22 mouse cellular contexts compared by ENCODE assay signal in the genomic region with DNA sequence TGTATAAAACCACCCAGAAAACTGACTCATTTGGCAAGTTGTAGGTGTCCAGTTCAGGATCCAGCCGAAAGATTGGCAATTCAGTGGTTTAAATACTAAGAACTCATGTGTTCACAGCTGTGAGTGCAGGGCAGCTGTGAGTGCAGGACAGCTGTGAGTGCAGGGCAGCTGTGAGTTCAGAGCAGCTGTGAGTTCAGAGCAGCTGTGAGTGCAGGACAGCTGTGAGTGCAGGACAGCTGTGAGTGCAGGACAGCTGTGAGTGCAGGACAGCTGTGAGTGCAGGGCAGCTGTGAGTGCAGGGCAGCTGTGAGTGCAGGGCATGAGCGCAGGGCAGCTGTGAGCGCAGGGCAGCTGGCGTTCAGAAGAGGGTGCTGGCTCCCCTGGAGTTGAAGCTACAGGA. TPM values are rescaled to one million over a fixed set of nuclear protein-coding genes. Genes with fewer than 3 reads are reported as not detected.
DNase-seq lines count a peak whose midpoint lies in the region; ATAC-seq and TF ChIP-seq lines count a peak whose summit lies in the region.
"Had no signal": no experiment of that assay in that cellular context is flagged by ENCODE, and none has a peak within 500 bp of the region (broad histone marks: within the 10 kb centered on the region; RNA-seq: fewer than 3 reads in every experiment).

No protein-coding gene starts in this region.

- H3K4me3 ChIP-seq in liver, embryonic 16.5 days (ENCODE audit: low read depth, low read length): no peak overlapping the region
- no peak overlapping the region for H3K4me3 ChIP-seq in liver, embryonic 12.5 days
- H3K4me3 ChIP-seq in C2C12 (ENCODE audit: insufficient read depth, poor library complexity, severe bottlenecking): no peak overlapping the region
- no peak overlapping the region for H3K4me3 ChIP-seq in MEL (ENCODE audit: control insufficient read depth in 1 of 2, insufficient read depth in 1 of 2, low read depth in 2 of 2, low read length in 2 of 2)
- no peak overlapping the region for H3K4me3 ChIP-seq in small intestine, adult 2 months (ENCODE audit: low read depth, low read length)
- H3K4me3 ChIP-seq: embryonic facial prominence, embryonic 12.5 days; forebrain, embryonic 12.5 days; heart, embryonic 15.5 days; hindbrain, embryonic 13.5 days had no signal

- peaks cover 4% of the 10 kb centered on the region for H3K79me3 ChIP-seq in C2C12 (ENCODE audit: low read depth)

- H3K4me2 ChIP-seq in liver, embryonic 16.5 days (ENCODE audit: low read depth, low read length): no peak overlapping the region
- H3K4me2 ChIP-seq in liver, embryonic 12.5 days: no peak overlapping the region
- H3K4me2 ChIP-seq: embryonic facial prominence, embryonic 12.5 days; forebrain, embryonic 12.5 days; heart, embryonic 11.5 days; heart, embryonic 15.5 days; hindbrain, embryonic 13.5 days had no signal

- no peak for TF ChIP-seq EP300 in MEL (IDR thresholded peaks at IDR 0.05; ENCODE audit: low read depth in 1 of 2, low read length in 2 of 2)

- no peak for ATAC-seq in liver, embryonic 16.5 days (ENCODE audit: low read depth)
- no peak for ATAC-seq in liver, embryonic 12.5 days
- no peak for ATAC-seq in erythroblast, adult 5-6 weeks (replicated peaks; ENCODE audit: low FRiP score, poor library complexity, severe bottlenecking)
- ATAC-seq: forebrain, embryonic 16.5 days; hindbrain, postnatal 0 days had no signal

- no peak for DNase-seq in MEL (ENCODE audit: low read depth, low spot score)
- DNase-seq in cerebellum, adult 9-10 months: no peak
- DNase-seq: adrenal gland, adult 2 months; adrenal gland, postnatal 36 days; B cell, adult 2 months; cerebellum, adult 2 months; cerebellum, postnatal 14 days; embryo, embryonic 11 days; gastrocnemius, postnatal 10 days; heart, postnatal 14 days had no signal

- H3K9ac ChIP-seq in liver, embryonic 16.5 days (ENCODE audit: low read depth, low read length): no peak overlapping the region
- no peak overlapping the region for H3K9ac ChIP-seq in liver, embryonic 12.5 days
- H3K9ac ChIP-seq in MEL (ENCODE audit: control insufficient read depth, low read depth, low read length, poor library complexity, severe bottlenecking): no peak overlapping the region
- H3K9ac ChIP-seq: embryonic facial prominence, embryonic 12.5 days; forebrain, embryonic 12.5 days; heart, embryonic 15.5 days; hindbrain, embryonic 13.5 days had no signal

- H3K9me3 ChIP-seq in liver, embryonic 16.5 days (replicated peaks; ENCODE audit: control insufficient read depth, low read length): no peaks in the 10 kb centered on the region
- no peaks in the 10 kb centered on the region for H3K9me3 ChIP-seq in liver, embryonic 12.5 days (replicated peaks)
- H3K9me3 ChIP-seq in MEL (replicated peaks; ENCODE audit: insufficient read depth, low read length): no peaks in the 10 kb centered on the region
- H3K9me3 ChIP-seq: embryonic facial prominence, embryonic 12.5 days; forebrain, embryonic 12.5 days; heart, embryonic 15.5 days; hindbrain, embryonic 13.5 days had no signal

- 89% methylated on average over 4 of the region's 4 CpGs for whole genome bisulfite sequencing in liver, embryonic 16.5 days (ENCODE audit: insufficient replicate concordance)
- WGBS in liver, embryonic 12.5 days (ENCODE audit: insufficient replicate concordance): 91% methylated on average over 4 of the region's 4 CpGs
- 79% methylated on average over 4 of the region's 4 CpGs for WGBS in small intestine, adult 2 months

- peaks cover 7% of the 10 kb centered on the region for H3K4me1 ChIP-seq in liver, embryonic 16.5 days (ENCODE audit: control insufficient read depth, low read depth, low read length)
- H3K4me1 ChIP-seq in liver, embryonic 12.5 days: peaks cover 28% of the 10 kb centered on the region
- no peaks in the 10 kb centered on the region for H3K4me1 ChIP-seq in MEL (ENCODE audit: control insufficient read depth in 1 of 2, insufficient read depth in 2 of 2, low read length in 2 of 2)
- peaks cover 24% of the 10 kb centered on the region for H3K4me1 ChIP-seq in small intestine, adult 2 months (ENCODE audit: control insufficient read depth, insufficient read depth, insufficient read length, low read length)
- H3K4me1 ChIP-seq: embryonic facial prominence, embryonic 12.5 days; forebrain, embryonic 12.5 days had no signal

- H3K36me3 ChIP-seq in liver, embryonic 16.5 days (ENCODE audit: control insufficient read depth, insufficient read depth): peaks cover 43% of the 10 kb centered on the region
- H3K36me3 ChIP-seq in liver, embryonic 12.5 days: peaks cover 100% of the 10 kb centered on the region
- H3K36me3 ChIP-seq in C2C12 (ENCODE audit: control insufficient read depth, insufficient read depth) (peaks cover 89% of the 10 kb centered on the region), MEL (ENCODE audit: control insufficient read depth in 1 of 2, insufficient read depth in 2 of 2, low read length in 2 of 2) (peaks cover 5 to 30% of the 10 kb centered on the region in 2 experiments; a peak in 3 of 4 replicates)
- H3K36me3 ChIP-seq in small intestine, adult 2 months (ENCODE audit: control insufficient read depth, insufficient read depth, low read length): peaks cover 52% of the 10 kb centered on the region

- peaks cover 19% of the 10 kb centered on the region for H3K79me2 ChIP-seq in C2C12 (ENCODE audit: control insufficient read depth, insufficient read depth)
- peaks cover 34% of the 10 kb centered on the region for H3K79me2 ChIP-seq in MEL (ENCODE audit: control insufficient read depth, insufficient read depth, low read length, poor library complexity)

- no peak overlapping the region for H3ac ChIP-seq in C2C12 (ENCODE audit: control insufficient read depth, insufficient read length, low read depth)

- no peak; a peak in 1 of 4 replicates for TF ChIP-seq POLR2A in MEL (IDR thresholded peaks at IDR 0.05; ENCODE audit: control insufficient read depth in 1 of 2, insufficient read depth in 1 of 2, low read depth in 1 of 2, low read length in 2 of 2, poor library complexity in 1 of 2)
- no peak for TF ChIP-seq POLR2A in small intestine, adult 2 months (IDR thresholded peaks at IDR 0.05; ENCODE audit: low read depth, low read length)

- H3K27ac ChIP-seq in liver, embryonic 16.5 days (ENCODE audit: low read length): peak overlapping the region; percentile 43; the same call in 1 of the 2 replicates
- no peak overlapping the region for H3K27ac ChIP-seq in liver, embryonic 12.5 days
- H3K27ac ChIP-seq in MEL (ENCODE audit: control insufficient read depth, low read depth, low read length): no peak overlapping the region
- 0 out of 2 replicates have a peak overlapping the region, but pooled peaks have one; percentile 23 for H3K27ac ChIP-seq in small intestine, adult 2 months (ENCODE audit: insufficient read depth, low read depth, low read length)
- H3K27ac ChIP-seq: embryonic facial prominence, embryonic 12.5 days; forebrain, embryonic 12.5 days; heart, embryonic 15.5 days; hindbrain, embryonic 13.5 days; hindbrain, postnatal 0 days had no signal

- TF ChIP-seq RAD21 in MEL (IDR thresholded peaks at IDR 0.05; ENCODE audit: low read depth, low read length): no peak

- TF ChIP-seq CTCF in C2C12 (IDR thresholded peaks at IDR 0.05; ENCODE audit: control insufficient read depth, insufficient read depth, insufficient read length): no peak
- TF ChIP-seq CTCF in MEL (IDR thresholded peaks at IDR 0.05 in 2 of 3, conservative IDR thresholded peaks at IDR 0.05 in 1 of 3; ENCODE audit: control insufficient read depth in 1 of 3, insufficient read depth in 1 of 3, low read depth in 2 of 3, low read length in 3 of 3, poor library complexity in 1 of 3, severe bottlenecking in 1 of 3): no peak
- no peak for TF ChIP-seq CTCF in small intestine, adult 2 months (IDR thresholded peaks at IDR 0.05; ENCODE audit: extremely low read depth, insufficient read length, insufficient replicate concordance, low read depth, low read length)

- no peaks in the 10 kb centered on the region for H3K27me3 ChIP-seq in liver, embryonic 16.5 days (ENCODE audit: control insufficient read depth, insufficient read depth, low read depth, low read length)
- no peaks in the 10 kb centered on the region for H3K27me3 ChIP-seq in liver, embryonic 12.5 days (replicated peaks)
- H3K27me3 ChIP-seq in C2C12 (ENCODE audit: control insufficient read depth, insufficient read depth, insufficient read length) (no peaks in the 10 kb centered on the region), MEL (ENCODE audit: control insufficient read depth in 1 of 2, insufficient read depth in 2 of 2, low read length in 2 of 2) (no peaks in the 10 kb centered on the region)
- no peaks in the 10 kb centered on the region for H3K27me3 ChIP-seq in small intestine, adult 2 months (ENCODE audit: control insufficient read depth, insufficient read depth, low read length)
- H3K27me3 ChIP-seq: embryonic facial prominence, embryonic 12.5 days; forebrain, embryonic 12.5 days; heart, embryonic 15.5 days; hindbrain, embryonic 13.5 days had no signal

TF ChIP-seq in C2C12, 6 proteins besides CTCF, POLR2A, EP300 and RAD21:
- TF ChIP-seq MYOG (IDR thresholded peaks at IDR 0.05; ENCODE audit: control insufficient read depth, extremely low read depth, insufficient read length) (no peak), FOSL1 (IDR thresholded peaks at IDR 0.05; ENCODE audit: insufficient read depth, low read length, poor library complexity, severe bottlenecking) (no peak), MYOD1 (IDR thresholded peaks at IDR 0.05; ENCODE audit: control insufficient read depth, insufficient read length, low read depth) (peak; percentile 92), MAX (IDR thresholded peaks at IDR 0.05) (no peak)

TF ChIP-seq in MEL, 35 proteins besides CTCF, POLR2A, EP300 and RAD21 (continues in another document):
- no peak for TF ChIP-seq RCOR1 (IDR thresholded peaks at IDR 0.05; ENCODE audit: low read depth, low read length)
- TF ChIP-seq MYC (IDR thresholded peaks at IDR 0.05; ENCODE audit: low read depth, low read length): no peak
- TF ChIP-seq TCF12 (IDR thresholded peaks at IDR 0.05; ENCODE audit: low read depth, low read length): no peak
- TF ChIP-seq ZNF384 (IDR thresholded peaks at IDR 0.05; ENCODE audit: low read depth, low read length): no peak
- no peak for TF ChIP-seq POLR2AphosphoS5 (IDR thresholded peaks at IDR 0.05; ENCODE audit: borderline replicate concordance, low read depth, low read length)
- peak; percentile 17; the same call in 1 of the 2 replicates for TF ChIP-seq POLR2AphosphoS2 (IDR thresholded peaks at IDR 0.05; ENCODE audit: low read length)
- TF ChIP-seq BHLHE40 (IDR thresholded peaks at IDR 0.05; ENCODE audit: borderline replicate concordance, low read depth, low read length): no peak

RNA-seq across cellular contexts. Expression of gene Jade1, which starts 39.5 kb away (rescaled TPM):
- polyA plus RNA-seq in liver, embryonic 16.5 days (2015; fragmentation: Nextera tagmentation; extraction: Ambion mirVana): 6.5 and 6.8 TPM in 2 replicates
- 13.8 and 14.0 TPM in 2 replicates for polyA plus RNA-seq in liver, embryonic 12.5 days (2016; fragmentation: Nextera tagmentation; extraction: Ambion mirVana)
- 25.1 TPM for polyA plus RNA-seq in C2C12 (2012; fragmentation: generic; extraction: Trizol)
- total RNA-seq in MEL (2012; rRNA removed): 98.8 and 116 TPM in 2 replicates
- 100 to 1,000 TPM; 134 to 150 TPM for polyA plus RNA-seq in MEL (2012; ENCODE audit: insufficient read depth in 1 of 2, insufficient read length in 2 of 2, low read depth in 1 of 2, low replicate concordance in 2 of 2, missing spikeins in 1 of 2)
- 8.1 and 18.5 TPM in 2 replicates for polyA plus RNA-seq in small intestine, adult 2 months (2012; rRNA removed)
- 11.9 and 14.4 TPM in 2 replicates for total RNA-seq in erythroblast, adult 5-6 weeks (2015; ENCODE audit: low replicate concordance)
- total RNA-seq in erythroblast, adult 5-6 weeks (2017; ENCODE audit: low replicate concordance): 23.9 and 35.4 TPM in 2 replicates

Comparison
In these comparisons a context has a peak if more than half of its experiments do, and no peak if none do; other contexts are left out.
1. H3K27ac ChIP-seq: peak in liver, embryonic 16.5 days (single experiment) and small intestine, adult 2 months (single experiment); none in liver, embryonic 12.5 days (single experiment) and MEL (single experiment).